Mouse (Mus musculus) hindbrain, embryonic 11.5 days (tissue): ENCODE results near the gene Hectd3. TPM values are rescaled to one million over a fixed set of nuclear protein-coding genes. Genes with fewer than 3 reads are reported as not detected.

Experiments
- ATAC-seq: fragments of 200-750 bp; cut with Nextera tagmentation; 2 replicates; pipeline ENCODE4 v1.8.0; 2017; ENCODE audit warnings: mild to moderate bottlenecking, moderate TSS enrichment, moderate library complexity; ENCODE audit not compliant: low FRiP score
- DNase-seq: peaks from one replicate; pipeline ENCODE4 v3.0.0-alpha.2; 2015; ENCODE audit warnings: low spot score
- H3K27ac ChIP-seq: fragments of 300-500 bp; sonication (generic); 2 replicates; pipeline ENCODE4 v1.5.1; 2014; ENCODE audit warnings: mild to moderate bottlenecking, low read depth, low read length
- H3K27me3 ChIP-seq: fragments of 300-500 bp; sonication (generic); 2 replicates; pipeline ENCODE4 v1.6.1; 2014; ENCODE audit warnings: mild to moderate bottlenecking, low read length, moderate library complexity, mixed read lengths; ENCODE audit not compliant: control insufficient read depth, insufficient read depth
- H3K36me3 ChIP-seq: fragments of 300-500 bp; sonication (generic); 2 replicates; pipeline ENCODE4 v1.6.1; 2014; ENCODE audit warnings: mild to moderate bottlenecking, low read length, moderate library complexity, mixed read lengths; ENCODE audit not compliant: control insufficient read depth, insufficient read depth
- H3K4me1 ChIP-seq: fragments of 300-500 bp; sonication (generic); replicated peaks from 2 replicates; pipeline ENCODE4 v1.6.1; 2014; ENCODE audit warnings: low read length, mixed read lengths; ENCODE audit not compliant: control insufficient read depth, insufficient read depth
- H3K4me2 ChIP-seq: fragments of 300-500 bp; sonication (generic); replicated peaks from 2 replicates; pipeline ENCODE4 v1.6.1; 2014; ENCODE audit warnings: mild to moderate bottlenecking, low read depth, low read length
- H3K4me3 ChIP-seq: fragments of 300-500 bp; sonication (generic); 2 replicates; pipeline ENCODE4 v1.5.1; 2014; ENCODE audit warnings: low read depth, low read length
- H3K9ac ChIP-seq: fragments of 300-500 bp; sonication (generic); 2 replicates; pipeline ENCODE4 v1.6.1; 2014; ENCODE audit warnings: low read depth, low read length
- H3K9me3 ChIP-seq: fragments of 300-500 bp; sonication (generic); 2 replicates; pipeline ENCODE4 v1.6.1; 2016; ENCODE audit warnings: low read length; ENCODE audit not compliant: control insufficient read depth
- WGBS: fragments of 180-500 bp; shearing (Covaris S2); extraction: QIAGEN DNeasy Blood & Tissue Kit; methylation state at CpG from one replicate; pipeline ENCODE4 v1.1.7; 2014; 5-methylcytosine and 5-hydroxymethylcytosine counted together
- polyA plus RNA-seq: library from polyadenylated mRNA; unstranded; fragments of >200 nt; fragmentation: Nextera tagmentation; extraction: Ambion mirVana; gene quantifications from 2 replicates; pipeline ENCODE4 v1.2.1, GENCODE M21; 2014

Hectd3 gene
- polyA plus RNA-seq, 1 experiment from 2014 or later: 7.8 TPM

DNA sequence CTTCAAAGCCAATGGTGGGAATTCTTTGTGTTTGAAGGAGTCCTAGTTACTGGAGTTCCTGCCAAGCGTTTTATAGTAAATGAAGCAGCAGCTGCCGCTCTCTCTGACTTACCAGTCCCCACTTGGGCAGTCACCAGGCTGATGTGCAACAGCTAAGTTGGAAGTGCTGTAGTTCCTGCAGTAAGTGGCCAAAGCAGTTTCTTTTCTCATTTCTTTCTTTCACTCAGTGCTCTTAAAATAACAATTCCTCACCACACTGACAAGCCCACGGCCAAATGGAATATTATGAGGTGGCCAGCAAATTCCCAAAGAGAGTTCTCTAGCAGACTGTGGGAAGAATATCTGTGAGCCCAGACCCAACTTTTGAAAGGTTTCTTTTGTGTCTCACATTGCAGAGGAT is 11.9 kb downstream of the Hectd3 start:
- no peak overlapping the region for H3K4me3 ChIP-seq
- no peaks in the 10 kb centered on the region for H3K4me1 ChIP-seq
- no peak for ATAC-seq
- no peaks in the 10 kb centered on the region for H3K9me3 ChIP-seq
- H3K4me2 ChIP-seq: no peak overlapping the region
- no peaks in the 10 kb centered on the region for H3K36me3 ChIP-seq
- H3K27me3 ChIP-seq: no peaks in the 10 kb centered on the region
- WGBS: 84% methylated on average over 3 of the region's 3 CpGs
- no peak overlapping the region for H3K9ac ChIP-seq
- DNase-seq: no peak
- H3K27ac ChIP-seq: no peak overlapping the region

DNA sequence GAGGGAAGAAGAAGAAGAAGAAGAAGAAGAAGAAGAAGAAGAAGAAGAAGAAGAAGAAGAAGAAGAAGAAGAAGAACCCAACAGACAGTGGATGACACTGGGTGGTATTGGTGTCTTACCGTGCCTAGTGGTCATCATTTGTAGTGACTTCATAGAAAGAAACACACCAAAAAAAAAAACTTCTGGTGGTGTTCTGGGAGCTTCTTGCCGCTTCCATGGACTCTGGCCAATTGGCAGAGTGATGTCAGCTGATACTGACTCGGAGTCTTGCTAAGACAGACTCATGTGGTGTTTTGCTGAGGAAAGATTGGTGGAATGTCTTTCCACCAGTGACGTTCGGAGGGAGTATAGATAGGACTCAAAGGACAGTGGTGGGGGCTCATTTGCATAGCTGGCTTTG is 15.1 kb downstream of the Hectd3 start:
- H3K9ac ChIP-seq: no peak overlapping the region
- WGBS: 90% methylated on average over 5 of the region's 5 CpGs
- ATAC-seq (no peak), DNase-seq (no peak)
- H3K4me2 ChIP-seq: no peak overlapping the region
- no peak overlapping the region for H3K27ac ChIP-seq
- no peak overlapping the region for H3K4me3 ChIP-seq
- no peaks in the 10 kb centered on the region for H3K4me1 ChIP-seq
- no peaks in the 10 kb centered on the region for H3K27me3 ChIP-seq
- no peaks in the 10 kb centered on the region for H3K9me3 ChIP-seq
- H3K36me3 ChIP-seq: no peaks in the 10 kb centered on the region

DNA sequence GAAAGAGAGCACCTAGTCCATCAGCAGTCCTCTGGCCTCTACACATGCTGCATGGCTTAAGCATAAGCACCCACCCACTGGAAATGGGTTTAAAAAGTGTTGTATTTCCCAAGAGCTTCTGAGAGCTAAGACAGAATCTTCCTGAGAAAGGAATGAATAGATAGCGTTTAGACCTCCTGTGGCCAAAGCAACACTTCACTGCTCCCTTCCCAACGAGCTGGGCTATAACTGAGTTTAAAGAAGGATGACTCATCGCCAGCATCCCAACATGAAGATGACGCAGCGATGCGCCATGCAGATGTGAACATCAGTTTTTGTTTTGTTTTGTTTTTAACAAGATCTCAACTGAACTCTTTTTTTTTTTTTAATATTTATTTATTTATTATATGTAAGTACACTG is 18.5 kb downstream of the Hectd3 start:
- no peak for DNase-seq

DNA sequence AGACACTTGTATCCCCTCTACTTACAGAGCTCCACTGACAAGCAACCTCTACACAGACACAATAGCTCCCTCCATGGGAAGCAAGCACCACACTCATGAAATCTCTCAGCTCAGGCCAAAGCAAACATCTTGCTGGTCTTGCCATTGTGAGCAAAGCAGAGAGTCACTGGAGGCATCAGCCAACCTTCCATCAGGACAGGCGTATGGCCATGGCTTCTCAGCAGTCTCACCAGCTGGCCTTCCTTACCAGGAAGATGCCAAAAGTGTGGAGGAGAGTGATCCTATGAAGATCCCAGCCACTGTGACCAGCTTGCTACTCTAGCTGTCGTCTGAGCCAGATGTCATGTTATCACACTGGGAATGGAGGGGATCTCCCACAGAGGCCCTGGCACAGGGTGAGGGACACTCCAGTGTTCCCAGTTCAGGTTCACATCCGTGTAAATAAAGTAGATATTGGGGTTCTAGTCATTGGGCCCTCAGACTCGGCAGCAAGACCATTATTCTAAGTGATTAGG is 19.8 kb downstream of the Hectd3 start:
- Histone ChIP-seq H3K27me3 (no peaks in the 10 kb centered on the region), H3K36me3 (no peaks in the 10 kb centered on the region), H3K4me1 (no peaks in the 10 kb centered on the region), H3K27ac (no peak overlapping the region), H3K4me3 (no peak overlapping the region), H3K9ac (no peak overlapping the region), H3K9me3 (no peaks in the 10 kb centered on the region), H3K4me2 (no peak overlapping the region)
- WGBS: 66% methylated on average over 4 of the region's 4 CpGs
- no peak for ATAC-seq
- DNase-seq: no peak

More for the DNA sequence above, 18.5 kb downstream of the Hectd3 start:
- no peaks in the 10 kb centered on the region for H3K27me3 ChIP-seq
- no peak for ATAC-seq
- H3K4me1 ChIP-seq: no peaks in the 10 kb centered on the region
- 83% methylated on average over 6 of the region's 6 CpGs for WGBS
- H3K4me2 ChIP-seq: no peak overlapping the region
- no peak overlapping the region for H3K9ac ChIP-seq
- H3K9me3 ChIP-seq: no peaks in the 10 kb centered on the region
- H3K27ac ChIP-seq: no peak overlapping the region
- H3K36me3 ChIP-seq: no peaks in the 10 kb centered on the region
- H3K4me3 ChIP-seq: no peak overlapping the region

DNA sequence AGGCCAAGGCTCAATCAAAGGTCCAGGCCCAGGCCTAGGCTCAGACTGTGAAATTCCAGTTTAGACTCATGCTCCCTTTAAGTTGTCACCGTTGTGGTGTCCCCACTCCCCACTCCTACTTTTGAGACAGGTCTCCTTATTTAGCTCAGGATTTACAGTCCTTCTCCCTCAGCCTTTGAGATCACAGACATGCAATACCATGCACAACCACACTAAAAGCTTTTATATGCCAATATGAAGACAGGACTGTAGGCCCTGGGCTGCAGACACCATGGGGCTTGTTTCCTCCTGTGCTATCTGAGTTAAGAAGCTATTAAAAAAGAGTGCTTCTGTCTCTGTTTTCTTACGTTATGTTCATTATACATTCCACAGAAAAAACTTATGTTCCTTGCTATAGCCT is 22.6 kb downstream of the Hectd3 start:
- Histone ChIP-seq H3K9ac (no peak overlapping the region), H3K27me3 (no peaks in the 10 kb centered on the region), H3K4me1 (no peaks in the 10 kb centered on the region), H3K4me3 (no peak overlapping the region), H3K36me3 (no peaks in the 10 kb centered on the region), H3K27ac (no peak overlapping the region), H3K9me3 (no peaks in the 10 kb centered on the region), H3K4me2 (no peak overlapping the region)
- WGBS: 89% methylated on average over 2 of the region's 2 CpGs
- no peak for ATAC-seq
- no peak for DNase-seq

DNA sequence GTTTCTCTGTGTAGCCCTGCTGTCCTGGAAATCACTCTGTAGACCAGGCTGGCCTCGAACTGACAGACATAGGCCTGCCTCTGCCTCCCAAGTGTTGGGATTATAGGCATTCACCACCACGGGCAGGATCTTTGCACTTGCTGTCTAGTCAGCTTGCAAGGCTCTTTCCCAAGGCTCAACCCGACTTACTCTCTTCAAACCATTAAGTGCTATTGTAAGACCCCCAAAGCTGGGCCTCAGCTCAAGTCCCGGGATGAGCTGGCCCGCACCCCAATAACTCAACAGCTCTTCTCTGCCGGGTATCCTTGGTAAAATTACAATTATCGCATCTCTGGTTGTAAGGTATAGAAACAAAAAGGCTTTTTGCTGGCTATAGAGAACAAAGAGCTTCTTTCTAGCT is 23.2 kb downstream of the Hectd3 start:
- Histone ChIP-seq H3K36me3 (no peaks in the 10 kb centered on the region), H3K9me3 (no peaks in the 10 kb centered on the region), H3K27me3 (no peaks in the 10 kb centered on the region), H3K4me2 (no peak overlapping the region), H3K9ac (no peak overlapping the region), H3K4me3 (no peak overlapping the region), H3K27ac (no peak overlapping the region), H3K4me1 (no peaks in the 10 kb centered on the region)
- WGBS: 82% methylated on average over 7 of the region's 7 CpGs
- DNase-seq (no peak), ATAC-seq (no peak)

DNA sequence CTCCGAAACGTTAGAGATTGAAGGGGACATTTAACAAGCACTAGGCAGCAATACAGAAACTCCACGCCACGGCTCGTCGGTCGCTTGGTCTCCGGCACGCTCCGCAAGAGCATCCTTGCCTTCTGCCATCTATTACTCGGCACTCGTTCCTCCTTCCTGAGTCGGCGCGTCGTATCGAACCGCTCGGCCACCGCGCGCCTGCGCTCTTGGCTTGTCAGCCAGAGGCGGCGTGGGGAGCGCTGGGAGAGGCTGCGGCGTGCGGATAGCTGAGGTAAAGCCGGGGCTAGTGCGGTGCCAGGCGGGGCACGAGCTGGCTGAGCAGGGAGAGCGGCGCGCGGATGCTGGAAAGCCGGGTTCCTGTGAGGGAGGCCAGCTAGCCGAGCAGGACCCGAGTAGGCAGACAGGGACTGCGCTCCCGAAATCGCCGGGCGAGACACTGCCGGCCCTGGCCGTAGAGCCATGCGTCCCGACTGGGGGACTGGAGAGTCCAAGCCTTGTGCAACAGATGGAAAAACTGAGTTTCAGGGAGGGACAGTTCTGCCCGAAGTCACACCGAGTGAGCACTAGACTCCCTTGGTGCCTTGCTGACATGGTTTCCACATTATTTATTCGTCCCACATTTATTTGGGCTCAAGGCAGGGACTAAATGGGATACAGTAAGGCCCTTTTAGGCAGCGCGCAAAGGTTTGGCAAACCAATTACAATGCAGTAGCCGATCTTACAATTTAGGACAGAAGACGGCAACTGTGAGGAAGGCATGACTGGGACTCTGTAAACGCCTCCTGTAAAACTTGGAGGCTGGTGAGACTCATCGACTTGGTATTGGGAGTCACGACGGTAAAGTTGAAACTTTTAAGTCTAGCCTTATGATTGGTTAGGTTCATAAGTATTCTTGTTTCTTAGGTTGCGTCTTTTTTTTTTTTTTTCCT is 24.4 kb downstream of the Hectd3 start, which contains the start of gene Eif2b3:
Gene Eif2b3, plus strand, starts transcription at position 197 of the 929 bp plus-strand sequence.
- ATAC-seq: peak; percentile 96
- peak within 1 kb of the TSS; percentile 74 for H3K4me2 ChIP-seq
- no peaks in the 10 kb centered on the region for H3K4me1 ChIP-seq
- H3K4me3 ChIP-seq: peak within 1 kb of the TSS; percentile 84
- H3K27me3 ChIP-seq: no peaks in the 10 kb centered on the region
- WGBS: under 1% methylated on average over 61 of the region's 61 CpGs
- H3K9me3 ChIP-seq: no peaks in the 10 kb centered on the region
- no peaks in the 10 kb centered on the region for H3K36me3 ChIP-seq
- no peak within 1 kb of the TSS for H3K27ac ChIP-seq
- DNase-seq: peak; percentile 94
- H3K9ac ChIP-seq: peak within 1 kb of the TSS; percentile 81

DNA sequence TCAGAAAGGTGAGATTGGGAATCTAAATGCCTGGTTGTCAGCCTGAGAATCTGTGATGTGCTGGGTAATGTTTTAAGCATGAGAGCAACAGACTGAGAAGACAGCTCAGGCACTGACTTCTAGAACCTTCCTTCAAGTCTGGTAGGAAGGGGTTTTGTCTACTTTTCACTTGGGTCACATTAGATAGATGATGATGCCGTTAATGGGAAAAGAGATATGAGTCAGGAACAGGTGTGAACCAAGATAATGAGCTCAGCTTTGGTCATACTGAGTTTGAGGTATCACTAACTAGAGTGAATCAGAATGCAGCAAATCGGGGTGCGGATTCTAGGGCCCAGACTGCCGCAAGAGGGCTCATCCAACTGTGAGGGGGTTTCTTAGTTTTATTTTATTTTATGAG is 28.4 kb downstream of the Hectd3 start:
- no peak for ATAC-seq
- Histone ChIP-seq H3K4me1 (no peaks in the 10 kb centered on the region), H3K9me3 (no peaks in the 10 kb centered on the region), H3K4me3 (no peak overlapping the region), H3K27ac (no peak overlapping the region), H3K4me2 (no peak overlapping the region), H3K27me3 (no peaks in the 10 kb centered on the region), H3K9ac (no peak overlapping the region), H3K36me3 (no peaks in the 10 kb centered on the region)
- no peak for DNase-seq
- 95% methylated on average over 4 of the region's 4 CpGs for WGBS

DNA sequence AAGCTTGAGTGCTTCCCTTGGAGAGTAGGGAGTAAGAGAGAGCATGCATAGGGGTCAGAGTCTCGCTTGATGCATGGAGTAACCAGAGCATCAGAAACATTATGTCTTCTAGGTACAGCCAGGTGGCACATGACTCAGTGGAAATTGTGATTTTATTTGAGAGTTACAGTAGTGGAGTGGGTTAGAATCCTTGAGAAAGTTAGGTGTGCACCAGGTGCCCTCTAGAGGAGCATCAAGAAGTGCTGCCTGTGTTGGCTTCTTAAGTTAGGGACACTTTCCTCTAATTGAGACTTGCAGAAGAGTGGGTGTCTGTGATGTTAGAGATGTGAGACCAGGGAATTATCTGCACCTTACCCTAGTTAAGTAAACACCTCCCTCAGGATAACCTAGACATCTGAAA is 36.0 kb downstream of the Hectd3 start:
- DNase-seq (no peak), ATAC-seq (no peak)
- Histone ChIP-seq H3K4me1 (no peaks in the 10 kb centered on the region), H3K27ac (no peak overlapping the region), H3K4me3 (no peak overlapping the region), H3K9ac (no peak overlapping the region), H3K4me2 (no peak overlapping the region), H3K9me3 (no peaks in the 10 kb centered on the region), H3K36me3 (no peaks in the 10 kb centered on the region), H3K27me3 (no peaks in the 10 kb centered on the region)
- 86% methylated on average over 1 of the region's 1 CpGs for WGBS
